Comparison of ENCODE assay signal across 24 mouse cellular contexts in genomic region chr12:39931251-39931650, GRCm38 (mm10).
"Had no signal": no experiment of that assay in that cellular context is flagged by ENCODE, and none has a peak within 500 bp of the region (broad histone marks: within the 10 kb centered on the region; RNA-seq: fewer than 3 reads in every experiment).

No protein-coding gene starts in this region.

- H3K4me1 ChIP-seq: hindbrain, embryonic 10.5 days; hindbrain, embryonic 12.5 days; intestine, embryonic 15.5 days; kidney, embryonic 15.5 days; limb, embryonic 13.5 days; limb, embryonic 15.5 days; liver, embryonic 12.5 days had no signal

- H3K27me3 ChIP-seq: heart, embryonic 12.5 days; hindbrain, embryonic 12.5 days; intestine, embryonic 15.5 days; kidney, embryonic 15.5 days; limb, embryonic 13.5 days; limb, embryonic 15.5 days; liver, embryonic 12.5 days had no signal

- H3K27ac ChIP-seq: heart, embryonic 10.5 days; hindbrain, embryonic 10.5 days; hindbrain, embryonic 12.5 days; hindbrain, embryonic 14.5 days; intestine, embryonic 15.5 days; kidney, embryonic 15.5 days; layer of hippocampus, adult 2 months; limb, embryonic 13.5 days; limb, embryonic 15.5 days; liver, embryonic 12.5 days; liver, embryonic 14.5 days had no signal

- ATAC-seq: hindbrain, embryonic 16.5 days; inflammation-experienced regulatory T-cells, adult 6 months; intestine, embryonic 15.5 days; intestine, postnatal 0 days; liver, embryonic 12.5 days had no signal

- H3K4me2 ChIP-seq: heart, embryonic 12.5 days; hindbrain, embryonic 12.5 days; hindbrain, embryonic 14.5 days; intestine, embryonic 15.5 days; kidney, embryonic 15.5 days; limb, embryonic 13.5 days; limb, embryonic 15.5 days; liver, embryonic 12.5 days had no signal

- H3K9me3 ChIP-seq: heart, embryonic 10.5 days; heart, embryonic 12.5 days; hindbrain, embryonic 10.5 days; hindbrain, embryonic 12.5 days; intestine, embryonic 15.5 days; kidney, embryonic 15.5 days; limb, embryonic 13.5 days; limb, embryonic 15.5 days; liver, embryonic 12.5 days had no signal

- H3K36me3 ChIP-seq: heart, embryonic 10.5 days; heart, embryonic 12.5 days; hindbrain, embryonic 10.5 days; hindbrain, embryonic 12.5 days; intestine, embryonic 15.5 days; kidney, embryonic 15.5 days; limb, embryonic 13.5 days; limb, embryonic 15.5 days; liver, embryonic 12.5 days had no signal

- DNase-seq: gastrocnemius, postnatal 14 days; heart, postnatal 10 days; heart, postnatal 4 days; kidney, adult 2 months; kidney, adult 9 months; kidney, postnatal 10 days; kidney, postnatal 25 days; kidney, postnatal 4 days; left cerebral cortex, postnatal 4 days had no signal

- H3K9ac ChIP-seq: heart, embryonic 12.5 days; hindbrain, embryonic 12.5 days; hindbrain, embryonic 14.5 days; intestine, embryonic 15.5 days; kidney, embryonic 15.5 days; limb, embryonic 13.5 days; limb, embryonic 15.5 days; liver, embryonic 12.5 days; liver, embryonic 14.5 days had no signal

- H3K4me3 ChIP-seq: heart, embryonic 10.5 days; heart, embryonic 12.5 days; hindbrain, embryonic 10.5 days; hindbrain, embryonic 12.5 days; intestine, embryonic 15.5 days; kidney, embryonic 15.5 days; layer of hippocampus, adult 2 months; limb, embryonic 13.5 days; limb, embryonic 15.5 days; liver, embryonic 12.5 days had no signal
